Mouse (Mus musculus) c-Kit-positive CD71-negative TER-119-negative erythroid progenitor cells, embryonic 14.5 days (primary cell): ENCODE measurements around the gene Cd200.

Experiments
- DNase-seq: peaks from one replicate; pipeline ENCODE4 v3.0.0-alpha.2; 2013; ENCODE audit warnings: low read depth

The Cd200 gene

GRCm38 (mm10) chr16:45334376-45334765 is 74.5 kb downstream of the Cd200 start:
- DNase-seq = no peak

- DNase-seq = no peak
Measured at GRCm38 (mm10) chr16:45333678-45334375, 75.0 kb downstream of the Cd200 start.

GRCm38 (mm10) chr16:45332591-45332990 is 76.3 kb downstream of the Cd200 start:
- DNase-seq = no peak
